Mouse (Mus musculus) forebrain, embryonic 10.5 days (tissue): ENCODE measurements around the gene Cacna2d1. TPM values are rescaled to one million over a fixed set of nuclear protein-coding genes. Genes with fewer than 3 reads are reported as not detected.

Source experiments
- DNase-seq: peaks from one replicate; pipeline ENCODE4 v3.0.0-alpha.2; 2017; ENCODE audit warnings: low spot score; ENCODE audit errors: extremely low spot score
- H3K27ac ChIP-seq: fragments of 300-500 bp; sonication (generic); 2 replicates; pipeline ENCODE4 v1.5.1; 2016; ENCODE audit warnings: mild to moderate bottlenecking
- H3K27me3 ChIP-seq: fragments of 300-500 bp; sonication (generic); 2 replicates; pipeline ENCODE4 v1.6.1; 2016; ENCODE audit warnings: mild to moderate bottlenecking; ENCODE audit not compliant: poor library complexity, severe bottlenecking
- H3K36me3 ChIP-seq: fragments of 300-500 bp; sonication (generic); replicated peaks from 2 replicates; pipeline ENCODE4 v1.6.1; 2016; ENCODE audit warnings: mild to moderate bottlenecking, moderate library complexity
- H3K4me1 ChIP-seq: fragments of 300-500 bp; sonication (generic); 2 replicates; pipeline ENCODE4 v1.6.1; 2016
- H3K4me3 ChIP-seq: fragments of 300-500 bp; sonication (generic); 2 replicates; pipeline ENCODE4 v1.5.1; 2016; ENCODE audit warnings: mild to moderate bottlenecking, moderate library complexity
- H3K9me3 ChIP-seq: fragments of 300-500 bp; sonication (generic); 2 replicates; pipeline ENCODE4 v1.6.1; 2016; ENCODE audit warnings: mild to moderate bottlenecking, moderate library complexity
- WGBS: fragments of 180-500 bp; shearing (Covaris S2); methylation state at CpG from one replicate; pipeline ENCODE4 v1.1.7; 2016; 5-methylcytosine and 5-hydroxymethylcytosine counted together
- polyA plus RNA-seq: library from polyadenylated mRNA; unstranded; fragments of >200 nt; fragmentation: Nextera tagmentation; extraction: Ambion mirVana; gene quantifications from 2 replicates; pipeline ENCODE4 v1.2.1, GENCODE M21; 2016

The Cacna2d1 gene
- polyA plus RNA-seq, 1 experiment from 2014 or later, result 6.4 TPM

GRCm38 (mm10) chr5:16231477-16231876 is 297.0 kb downstream of the Cacna2d1 start:
- H3K27me3 ChIP-seq, result no peaks in the 10 kb centered on the region
- H3K9me3 ChIP-seq, result no peaks in the 10 kb centered on the region
- H3K4me1 ChIP-seq, result peaks cover 25% of the 10 kb centered on the region
- no peaks in the 10 kb centered on the region for H3K36me3 ChIP-seq
- no peak for DNase-seq
- 91% methylated on average over 9 of the region's 9 CpGs for WGBS
- H3K27ac ChIP-seq, result no peak overlapping the region
- no peak overlapping the region for H3K4me3 ChIP-seq

- Histone ChIP-seq H3K27me3 (no peaks in the 10 kb centered on the region), H3K4me3 (no peak overlapping the region), H3K27ac (no peak overlapping the region), H3K4me1 (peaks cover 37% of the 10 kb centered on the region), H3K36me3 (no peaks in the 10 kb centered on the region), H3K9me3 (no peaks in the 10 kb centered on the region)
- 33% methylated on average over 6 of the region's 6 CpGs for WGBS
- no peak for DNase-seq
These were observed 300.4 kb downstream of the Cacna2d1 start for GRCm38 (mm10) chr5:16234891-16235290.

DNA sequence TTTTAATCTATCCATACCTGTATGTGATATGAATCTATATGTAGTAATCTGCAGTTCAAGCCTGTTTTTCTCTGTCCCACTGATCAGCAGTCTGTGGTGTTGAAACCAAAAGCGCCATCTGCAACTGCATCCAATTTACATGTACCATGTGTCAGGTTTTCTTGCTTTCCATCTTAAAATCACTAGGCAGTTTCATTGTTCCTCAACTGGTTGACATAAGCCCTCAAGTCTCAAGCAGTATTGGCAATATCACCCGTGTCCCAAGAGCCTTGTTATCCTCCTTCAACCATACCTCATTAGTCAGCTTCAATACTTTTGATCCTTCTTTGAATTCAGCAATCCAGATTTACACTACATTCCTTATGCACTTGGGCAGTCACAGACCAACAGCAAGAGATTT is 301.4 kb downstream of the Cacna2d1 start:
- Histone ChIP-seq H3K4me3 (no peak overlapping the region), H3K27ac (no peak overlapping the region), H3K9me3 (no peaks in the 10 kb centered on the region), H3K36me3 (no peaks in the 10 kb centered on the region), H3K27me3 (no peaks in the 10 kb centered on the region), H3K4me1 (peaks cover 42% of the 10 kb centered on the region)
- 76% methylated on average over 2 of the region's 2 CpGs for WGBS
- no peak for DNase-seq

DNA sequence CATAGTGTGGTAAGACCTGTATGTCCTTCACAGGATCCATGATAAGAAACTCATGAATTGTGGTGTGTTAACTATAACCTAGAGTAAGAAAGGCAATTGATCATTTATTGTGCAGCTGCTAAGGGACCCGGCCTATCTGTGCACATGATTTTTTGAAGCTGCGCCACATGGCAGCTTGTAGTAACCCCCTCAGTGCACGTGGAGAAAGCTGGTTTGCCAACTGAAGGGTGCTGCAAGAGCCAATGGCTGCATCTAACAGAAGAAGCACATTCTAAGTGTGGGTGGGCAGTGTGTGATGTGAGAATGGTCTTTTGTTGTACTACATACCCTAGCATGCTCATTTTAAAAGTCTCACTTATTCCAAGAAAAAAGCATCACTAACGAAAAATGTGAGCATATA is 302.1 kb downstream of the Cacna2d1 start:
- Histone ChIP-seq H3K9me3 (no peaks in the 10 kb centered on the region), H3K4me1 (peaks cover 42% of the 10 kb centered on the region), H3K27ac (no peak overlapping the region), H3K36me3 (no peaks in the 10 kb centered on the region), H3K4me3 (no peak overlapping the region), H3K27me3 (no peaks in the 10 kb centered on the region)
- WGBS, result 83% methylated on average over 4 of the region's 4 CpGs
- DNase-seq, result no peak

DNA sequence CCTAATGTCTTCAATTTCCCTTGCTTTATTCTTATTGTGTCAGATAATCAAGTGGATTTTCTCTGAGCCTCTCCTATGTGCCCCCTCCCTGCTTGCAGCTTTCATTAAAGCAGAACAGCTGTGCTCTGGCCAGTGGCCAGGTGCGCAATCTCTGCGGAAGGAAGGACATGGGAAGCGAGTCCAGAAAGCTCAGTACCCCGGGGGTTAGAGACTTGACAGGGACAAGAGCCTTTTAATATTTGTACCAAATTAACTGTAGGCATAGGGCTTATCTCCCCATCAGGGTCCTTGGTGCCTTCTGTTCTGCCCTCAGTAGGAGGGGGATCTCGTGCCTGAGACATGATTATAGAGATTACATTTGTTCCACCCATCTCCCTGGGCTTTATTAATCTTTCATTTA is 303.5 kb downstream of the Cacna2d1 start:
- H3K9me3 ChIP-seq, result no peaks in the 10 kb centered on the region
- no peaks in the 10 kb centered on the region for H3K27me3 ChIP-seq
- peaks cover 42% of the 10 kb centered on the region for H3K4me1 ChIP-seq
- no peaks in the 10 kb centered on the region for H3K36me3 ChIP-seq
- WGBS, result 58% methylated on average over 5 of the region's 5 CpGs
- H3K4me3 ChIP-seq, result no peak overlapping the region
- no peak overlapping the region for H3K27ac ChIP-seq
- no peak for DNase-seq

GRCm38 (mm10) chr5:16240255-16240654 is 305.8 kb downstream of the Cacna2d1 start:
- H3K4me3 ChIP-seq, result no peak overlapping the region
- no peak for DNase-seq
- H3K27me3 ChIP-seq, result no peaks in the 10 kb centered on the region
- H3K9me3 ChIP-seq, result no peaks in the 10 kb centered on the region
- no peaks in the 10 kb centered on the region for H3K36me3 ChIP-seq
- WGBS, result 61% methylated on average over 3 of the region's 3 CpGs
- H3K4me1 ChIP-seq, result peaks cover 27% of the 10 kb centered on the region
- no peak overlapping the region for H3K27ac ChIP-seq

- Histone ChIP-seq H3K9me3 (no peaks in the 10 kb centered on the region), H3K36me3 (no peaks in the 10 kb centered on the region), H3K4me1 (peaks cover 17% of the 10 kb centered on the region), H3K27me3 (no peaks in the 10 kb centered on the region), H3K4me3 (no peak overlapping the region), H3K27ac (no peak overlapping the region)
- WGBS, result 82% methylated on average over 2 of the region's 2 CpGs
- DNase-seq, result no peak
These were observed 309.1 kb downstream of the Cacna2d1 start for GRCm38 (mm10) chr5:16243599-16243998.

DNA sequence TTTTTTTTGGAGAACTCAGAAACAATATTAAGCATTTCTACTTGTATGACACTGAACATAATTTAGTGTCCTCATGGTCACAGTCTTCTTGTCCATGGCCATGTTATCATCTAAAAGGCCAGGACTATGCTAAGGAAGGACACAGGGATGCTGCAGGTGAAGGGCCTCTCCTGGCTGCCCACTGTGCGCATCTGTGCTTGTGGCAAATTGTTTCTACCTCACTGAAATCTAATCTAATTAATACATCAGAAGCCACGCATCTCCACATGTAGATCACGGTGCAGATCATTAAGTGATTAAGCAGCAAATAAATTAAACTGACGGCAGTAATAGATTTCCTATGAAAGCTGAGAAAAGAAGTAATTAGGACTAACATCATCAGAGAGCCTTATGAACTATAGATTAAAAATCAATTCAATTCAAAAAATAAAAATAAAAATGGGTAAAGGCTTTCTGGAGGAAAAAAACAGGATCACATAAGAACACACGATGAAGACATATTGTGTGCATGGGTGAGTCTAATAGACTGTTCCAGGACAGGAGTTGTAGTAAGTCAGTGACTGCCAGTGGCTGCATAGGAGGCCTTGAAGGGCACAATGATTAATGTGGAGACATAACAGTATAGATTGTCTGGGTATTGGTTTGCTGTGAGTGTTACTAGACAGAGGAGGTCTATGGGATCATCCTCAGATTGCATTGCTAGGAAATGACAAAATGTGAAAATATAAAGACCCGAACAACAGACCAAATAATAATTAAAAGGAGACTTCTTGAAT is 318.4 kb downstream of the Cacna2d1 start:
- WGBS, result 89% methylated on average over 6 of the region's 6 CpGs
- Histone ChIP-seq H3K9me3 (no peaks in the 10 kb centered on the region), H3K4me1 (peaks cover 6% of the 10 kb centered on the region), H3K27me3 (no peaks in the 10 kb centered on the region), H3K27ac (no peak overlapping the region), H3K36me3 (0 out of 2 replicates have a peak, but pooled peaks cover 3% of the 10 kb centered on the region), H3K4me3 (no peak overlapping the region)
- DNase-seq, result no peak

GRCm38 (mm10) chr5:16253768-16254167 is 319.3 kb downstream of the Cacna2d1 start:
- H3K9me3 ChIP-seq, result no peaks in the 10 kb centered on the region

DNA sequence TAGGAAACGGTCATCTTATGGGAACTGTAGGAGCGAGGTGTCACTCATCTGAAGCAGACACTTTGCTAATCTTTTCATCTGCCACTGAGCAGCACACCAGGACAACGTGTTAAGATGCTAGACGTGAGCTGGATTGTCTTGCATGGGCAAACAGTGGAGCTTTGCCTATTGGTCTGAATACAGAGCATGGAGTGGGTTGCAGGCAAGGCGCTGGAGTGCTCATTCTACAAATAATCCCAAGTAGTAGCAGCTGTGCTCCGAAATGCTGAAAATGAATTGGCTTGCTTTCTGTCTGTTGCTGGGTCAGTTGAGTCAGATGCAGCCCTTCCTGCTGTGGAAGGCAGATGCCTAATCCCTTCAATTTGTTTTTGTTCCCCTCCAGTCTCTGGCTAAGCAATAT is 330.9 kb downstream of the Cacna2d1 start:
- Histone ChIP-seq H3K27ac (no peak overlapping the region), H3K9me3 (no peaks in the 10 kb centered on the region), H3K36me3 (no peaks in the 10 kb centered on the region), H3K27me3 (no peaks in the 10 kb centered on the region), H3K4me1 (peaks cover 5% of the 10 kb centered on the region; the same call in 1 of the 2 replicates), H3K4me3 (no peak overlapping the region)
- no peak for DNase-seq
- 36% methylated on average over 6 of the region's 6 CpGs for WGBS

More at GRCm38 (mm10) chr5:16253768-16254167, 319.3 kb downstream of the Cacna2d1 start:
- no peak for DNase-seq
- peaks cover 6% of the 10 kb centered on the region for H3K4me1 ChIP-seq
- WGBS, result 90% methylated on average over 1 of the region's 1 CpGs
- no peak overlapping the region for H3K4me3 ChIP-seq
- H3K36me3 ChIP-seq, result 0 out of 2 replicates have a peak, but pooled peaks cover 3% of the 10 kb centered on the region
- H3K27ac ChIP-seq, result no peak overlapping the region
- no peaks in the 10 kb centered on the region for H3K27me3 ChIP-seq

DNA sequence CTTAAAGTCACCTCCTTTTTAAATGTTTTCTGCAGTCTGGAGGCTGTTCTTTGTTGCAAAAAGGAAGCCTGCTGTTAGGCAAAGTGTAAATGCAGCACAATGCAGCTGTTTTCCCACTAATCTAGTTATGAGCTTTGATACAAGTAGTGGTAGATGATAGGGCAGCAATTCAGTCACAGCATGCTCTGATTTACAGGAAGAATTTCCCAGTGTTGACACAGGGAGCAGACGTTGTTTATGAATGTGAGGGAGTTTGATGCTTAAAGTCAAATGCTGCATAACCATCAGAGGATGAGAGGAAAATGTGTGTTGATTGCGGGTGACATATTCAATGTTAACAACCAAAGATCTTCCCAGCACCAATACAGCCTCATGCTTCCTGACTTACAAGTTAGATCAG is 342.6 kb downstream of the Cacna2d1 start:
- peaks cover 5% of the 10 kb centered on the region; the same call in 1 of the 2 replicates for H3K9me3 ChIP-seq
- no peak overlapping the region for H3K27ac ChIP-seq
- DNase-seq, result no peak
- H3K4me3 ChIP-seq, result no peak overlapping the region
- H3K4me1 ChIP-seq, result no peaks in the 10 kb centered on the region
- no peaks in the 10 kb centered on the region for H3K36me3 ChIP-seq
- H3K27me3 ChIP-seq, result no peaks in the 10 kb centered on the region
- WGBS, result 90% methylated on average over 2 of the region's 2 CpGs

- no peak for DNase-seq
- Histone ChIP-seq H3K4me1 (no peaks in the 10 kb centered on the region), H3K9me3 (peaks cover 5% of the 10 kb centered on the region; the same call in 1 of the 2 replicates), H3K27ac (no peak overlapping the region), H3K27me3 (no peaks in the 10 kb centered on the region), H3K36me3 (no peaks in the 10 kb centered on the region), H3K4me3 (no peak overlapping the region)
- 93% methylated on average over 5 of the region's 5 CpGs for WGBS
These were observed 346.7 kb downstream of the Cacna2d1 start for GRCm38 (mm10) chr5:16281229-16281628.

DNA sequence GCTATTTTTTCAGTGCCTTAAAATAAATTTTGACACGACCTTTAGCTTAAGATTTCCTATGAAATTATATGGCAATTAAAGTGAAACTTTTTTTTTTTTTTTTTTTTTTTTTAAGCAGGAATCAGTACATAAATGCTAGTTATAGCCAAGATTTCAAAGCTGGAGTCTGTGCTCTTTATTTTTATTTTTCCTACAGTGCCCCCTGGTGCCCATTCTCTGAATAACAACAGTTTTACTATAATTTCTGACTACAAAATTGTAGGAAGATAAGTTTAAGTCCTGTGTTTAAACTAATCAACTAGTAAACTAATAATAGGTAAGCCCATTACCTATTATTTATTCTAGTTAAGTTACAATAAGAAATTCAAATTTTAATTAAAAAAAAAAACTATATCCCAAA is 358.7 kb downstream of the Cacna2d1 start:
- Histone ChIP-seq H3K4me1 (no peaks in the 10 kb centered on the region), H3K4me3 (no peak overlapping the region), H3K27me3 (no peaks in the 10 kb centered on the region), H3K9me3 (no peaks in the 10 kb centered on the region), H3K27ac (no peak overlapping the region), H3K36me3 (no peaks in the 10 kb centered on the region)
- DNase-seq, result no peak
- WGBS, result 5% methylated on average over 1 of the region's 1 CpGs
